Mouse (Mus musculus) natural killer cell, adult 2 months (primary cell): Measurements from ENCODE around the gene Podxl.

ENCODE experiments used
- DNase-seq, 2 experiments: peaks; one replicate each; pipeline ENCODE4 v3.0.0; 2022; ENCODE audit warnings: low spot score in 2 of 2

The Podxl gene

GRCm38 (mm10) chr6:31563235-31564181, at the start of gene Podxl:
Gene Podxl, minus strand, starts transcription at chr6:31563981.
- DNase-seq, result peak; percentile 17 to 42

- no peak for DNase-seq
Measured at GRCm38 (mm10) chr6:31612560-31613270, 48.9 kb upstream of the Podxl start.

- no peak for DNase-seq
Measured at GRCm38 (mm10) chr6:31606429-31606828, 42.6 kb upstream of the Podxl start.

GRCm38 (mm10) chr6:31604629-31605265, 41.0 kb upstream of the Podxl start:
- DNase-seq, result no peak

- DNase-seq, result no peak
Measured at GRCm38 (mm10) chr6:31602489-31602888, 38.7 kb upstream of the Podxl start.

DNA sequence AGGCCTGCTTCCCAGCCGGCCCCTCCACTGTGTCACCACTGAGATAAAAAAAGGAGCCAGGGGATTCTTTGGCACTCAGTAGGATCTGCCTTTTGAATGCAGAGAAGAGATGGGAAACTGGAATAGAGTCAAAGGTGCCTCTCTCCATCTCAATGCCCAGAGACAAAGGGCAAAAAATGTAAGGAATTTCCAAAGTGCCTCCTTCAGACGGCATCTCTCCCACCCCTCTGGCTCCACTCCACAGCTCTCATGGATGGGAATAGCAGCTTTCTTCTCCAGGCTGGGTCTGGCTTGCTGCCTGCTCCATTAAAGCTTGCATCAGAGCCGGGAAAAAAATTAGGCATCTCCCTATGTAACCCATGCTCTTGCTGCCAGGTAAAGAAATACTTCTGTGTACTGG, 37.4 kb upstream of the Podxl start:
- DNase-seq, result no peak

GRCm38 (mm10) chr6:31599863-31600262, 36.1 kb upstream of the Podxl start:
- no peak for DNase-seq

- no peak for DNase-seq
Measured at GRCm38 (mm10) chr6:31598349-31598911, 34.6 kb upstream of the Podxl start.

DNA sequence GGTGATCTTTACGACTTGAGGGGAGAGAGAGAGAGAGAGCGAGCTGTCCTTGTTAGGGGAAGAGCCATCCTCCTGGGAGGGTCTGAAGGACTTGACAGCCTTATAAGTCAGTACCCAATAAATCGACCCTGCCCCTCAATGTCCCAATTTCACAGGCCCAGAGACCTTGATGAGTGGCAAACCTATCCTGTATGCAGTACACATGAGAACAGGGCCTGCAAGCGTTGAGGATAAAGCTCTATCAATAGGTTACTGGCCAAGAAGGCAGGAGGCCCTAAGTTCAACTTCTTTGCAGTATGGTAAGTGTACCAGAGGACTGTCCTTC, 33.3 kb upstream of the Podxl start:
- DNase-seq, result no peak

- no peak for DNase-seq
Measured at GRCm38 (mm10) chr6:31596346-31597135, 32.8 kb upstream of the Podxl start.

DNA sequence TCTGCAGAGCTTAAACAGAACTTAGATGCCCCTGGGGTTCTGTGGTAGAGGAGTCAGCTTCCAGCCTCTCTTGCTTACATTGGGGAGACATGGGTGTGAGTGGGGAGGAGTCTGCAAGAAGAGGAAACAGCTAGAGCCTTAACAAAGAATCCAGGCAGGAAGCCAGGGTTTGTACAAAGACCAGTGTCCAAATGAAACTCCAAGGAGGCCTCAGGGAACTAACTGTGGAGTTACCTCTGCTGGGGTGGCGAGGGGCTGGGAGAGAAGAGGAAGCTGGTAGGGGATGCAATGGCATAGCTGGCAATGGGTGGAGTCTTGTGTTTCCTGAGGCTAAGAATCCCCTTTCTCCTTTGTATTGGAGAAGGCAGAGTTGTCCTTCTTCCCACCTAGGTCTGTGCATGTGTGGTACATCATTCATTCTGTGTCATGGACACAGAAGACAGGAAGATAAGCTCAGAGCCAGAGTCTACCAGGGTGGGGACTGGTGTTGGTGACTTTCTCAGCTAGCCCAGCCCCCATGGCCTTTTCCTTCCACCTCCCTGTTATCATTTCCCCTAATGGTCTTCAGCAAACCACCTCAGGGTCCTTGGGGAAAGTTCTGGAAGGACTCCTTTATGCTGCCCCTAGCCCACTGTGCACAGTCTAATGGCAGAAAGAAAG, 28.9 kb upstream of the Podxl start:
- no peak for DNase-seq

- no peak for DNase-seq
Measured at GRCm38 (mm10) chr6:31592128-31592527, 28.3 kb upstream of the Podxl start.

- DNase-seq, result no peak
Measured at GRCm38 (mm10) chr6:31591676-31592075, 27.9 kb upstream of the Podxl start.

DNA sequence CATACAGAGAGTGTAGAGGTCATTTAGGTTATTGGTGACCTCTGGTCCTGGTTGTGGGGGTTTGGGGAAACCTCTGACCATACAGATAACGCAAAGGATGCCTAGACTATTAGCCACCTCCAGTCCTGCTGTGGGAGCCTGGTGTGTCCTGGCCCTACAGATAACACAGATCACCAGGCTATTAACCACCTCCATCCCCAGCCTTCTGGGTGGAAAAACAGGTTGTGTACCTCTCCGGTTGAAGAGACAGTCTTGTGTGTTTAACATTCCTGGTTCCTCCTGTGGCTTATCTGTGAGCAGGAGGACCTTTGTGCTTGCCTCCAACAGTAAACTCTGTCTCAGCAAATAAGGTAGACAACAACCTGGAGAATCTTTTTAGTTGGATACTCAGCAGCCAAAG, 27.0 kb upstream of the Podxl start:
- no peak for DNase-seq

DNA sequence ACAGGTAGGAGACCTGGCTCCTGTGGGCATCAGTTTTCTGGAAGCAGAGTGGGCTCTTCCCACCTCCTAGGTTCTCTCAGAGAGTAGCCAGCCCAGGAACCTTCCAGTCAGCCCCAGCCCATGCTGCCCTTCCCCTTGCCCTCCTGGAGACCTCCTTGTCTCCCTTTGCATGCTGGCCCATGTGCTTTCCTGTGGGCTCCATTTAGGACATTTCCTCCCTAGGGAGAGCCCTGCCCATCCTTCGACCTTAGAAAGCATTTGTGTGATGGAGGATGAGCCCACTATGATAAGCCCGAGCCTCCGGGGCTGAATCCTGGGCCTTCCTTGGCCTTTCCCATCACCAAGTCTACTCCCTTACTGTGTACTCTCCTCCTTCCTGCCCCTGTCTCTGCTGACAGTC, 25.5 kb upstream of the Podxl start:
- DNase-seq, result no peak

DNA sequence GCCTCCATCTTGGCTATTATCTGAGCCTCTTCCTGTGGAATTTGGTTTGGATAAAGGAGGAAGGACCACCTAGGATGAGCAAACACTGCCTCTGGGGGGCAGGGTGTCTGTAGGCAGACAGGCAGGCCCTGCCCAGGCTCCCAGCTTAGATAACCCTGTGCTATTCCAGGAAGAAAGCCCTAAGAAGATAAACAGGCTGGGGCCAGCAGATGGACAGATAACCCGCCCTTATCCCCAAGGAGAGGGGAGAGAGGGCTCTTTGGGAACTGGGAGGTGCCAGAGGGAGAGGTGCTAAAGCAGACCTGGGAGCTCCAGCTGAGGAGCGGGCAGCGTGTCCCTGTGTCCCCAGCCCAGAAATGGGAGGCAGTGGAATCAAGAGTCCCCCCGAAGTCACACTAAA, 23.9 kb upstream of the Podxl start:
- no peak for DNase-seq

GRCm38 (mm10) chr6:31586127-31586526, 22.3 kb upstream of the Podxl start:
- no peak for DNase-seq

GRCm38 (mm10) chr6:31576151-31576550, 12.4 kb upstream of the Podxl start:
- no peak for DNase-seq

GRCm38 (mm10) chr6:31575063-31575462, 11.3 kb upstream of the Podxl start:
- DNase-seq, result no peak

DNA sequence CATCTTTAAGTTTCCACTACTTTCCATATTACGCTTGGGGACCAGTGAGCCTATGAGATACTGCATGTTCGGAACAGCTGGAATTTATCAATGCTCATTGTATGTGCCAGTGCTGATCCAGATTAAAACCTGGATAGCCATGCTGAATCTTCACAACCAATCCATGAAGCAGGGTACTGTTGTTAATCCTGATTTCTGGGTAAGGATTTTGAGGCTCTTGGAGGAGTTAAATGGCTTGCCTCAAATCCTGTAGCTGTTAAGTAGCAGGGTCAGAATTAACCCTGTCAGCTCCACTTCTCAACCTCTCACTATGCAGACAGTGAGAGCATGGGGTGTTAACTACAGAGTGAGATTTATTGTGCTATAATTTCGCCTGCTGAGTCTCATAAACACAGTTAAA, 7.7 kb upstream of the Podxl start:
- DNase-seq, result no peak

GRCm38 (mm10) chr6:31568070-31568595, 4.4 kb upstream of the Podxl start:
- no peak for DNase-seq
